Mouse (Mus musculus) ovary, postnatal 36 days (tissue): ENCODE data around the gene Zfhx3.

Experiments used
- DNase-seq: peaks from one replicate; pipeline ENCODE4 v3.0.0; 2022; ENCODE audit warnings: low spot score, mixed read lengths

Gene Zfhx3

GRCm38 (mm10) chr8:108994880-108995279, 1052.4 kb downstream of the Zfhx3 start:
- DNase-seq, result no peak

GRCm38 (mm10) chr8:108997334-108997733, 1054.9 kb downstream of the Zfhx3 start:
- DNase-seq, result no peak

GRCm38 (mm10) chr8:108999297-109000249, 1057.1 kb downstream of the Zfhx3 start:
- no peak for DNase-seq

GRCm38 (mm10) chr8:109001031-109001430, 1058.6 kb downstream of the Zfhx3 start:
- no peak for DNase-seq

- no peak for DNase-seq
These were observed 1059.5 kb downstream of the Zfhx3 start for GRCm38 (mm10) chr8:109001923-109002322.

- no peak for DNase-seq
These were observed 1064.5 kb downstream of the Zfhx3 start for GRCm38 (mm10) chr8:109006986-109007385.
